Mouse (Mus musculus): ENCODE measurements around the gene Ilf2. TPM values are rescaled to one million over a fixed set of nuclear protein-coding genes. Genes with fewer than 3 reads are reported as not detected.

Gene Ilf2
- polyA plus RNA-seq, 1 experiment, result 5.9 TPM

- no peak for TF ChIP-seq CTCF (IDR thresholded peaks at IDR 0.05; ENCODE audit: extremely low read depth, insufficient read length, insufficient replicate concordance, low read depth, low read length)
- TF ChIP-seq POLR2A (IDR thresholded peaks at IDR 0.05; ENCODE audit: low read depth, low read length), result no peak
- Histone ChIP-seq H3K27me3 (ENCODE audit: control insufficient read depth, insufficient read depth, low read length) (peaks cover 18% of the 10 kb centered on the region), H3K27ac (ENCODE audit: insufficient read depth, low read depth, low read length) (no peak overlapping the region), H3K36me3 (ENCODE audit: control insufficient read depth, insufficient read depth, low read length) (no peaks in the 10 kb centered on the region), H3K4me1 (ENCODE audit: control insufficient read depth, insufficient read depth, insufficient read length, low read length) (no peaks in the 10 kb centered on the region), H3K4me3 (ENCODE audit: low read depth, low read length) (no peak overlapping the region)
- WGBS, result 98% methylated on average over 10 of the region's 10 CpGs
These were observed 8.2 kb upstream of the Ilf2 start for GRCm38 (mm10) chr3:90467618-90468300.

GRCm38 (mm10) chr3:90472213-90472612, 3.7 kb upstream of the Ilf2 start:
- TF ChIP-seq POLR2A (IDR thresholded peaks at IDR 0.05; ENCODE audit: low read depth, low read length), result no peak
- no peak for TF ChIP-seq CTCF (IDR thresholded peaks at IDR 0.05; ENCODE audit: extremely low read depth, insufficient read length, insufficient replicate concordance, low read depth, low read length)
- 3% methylated on average over 3 of the region's 3 CpGs for WGBS
- Histone ChIP-seq H3K36me3 (ENCODE audit: control insufficient read depth, insufficient read depth, low read length) (no peaks in the 10 kb centered on the region), H3K27me3 (ENCODE audit: control insufficient read depth, insufficient read depth, low read length) (no peaks in the 10 kb centered on the region), H3K27ac (ENCODE audit: insufficient read depth, low read depth, low read length) (no peak overlapping the region), H3K4me3 (ENCODE audit: low read depth, low read length) (no peak overlapping the region), H3K4me1 (ENCODE audit: control insufficient read depth, insufficient read depth, insufficient read length, low read length) (peaks cover 2% of the 10 kb centered on the region)

GRCm38 (mm10) chr3:90475151-90475830, 635 bp upstream of the Ilf2 start:
- peaks cover 2% of the 10 kb centered on the region for H3K4me1 ChIP-seq (ENCODE audit: control insufficient read depth, insufficient read depth, insufficient read length, low read length)
- WGBS, result 20% methylated on average over 16 of the region's 16 CpGs
- TF ChIP-seq CTCF (IDR thresholded peaks at IDR 0.05; ENCODE audit: extremely low read depth, insufficient read length, insufficient replicate concordance, low read depth, low read length) (no peak), POLR2A (IDR thresholded peaks at IDR 0.05; ENCODE audit: low read depth, low read length) (no peak)
- no peaks in the 10 kb centered on the region for H3K36me3 ChIP-seq (ENCODE audit: control insufficient read depth, insufficient read depth, low read length)
- no peaks in the 10 kb centered on the region for H3K27me3 ChIP-seq (ENCODE audit: control insufficient read depth, insufficient read depth, low read length)
- no peak overlapping the region for H3K27ac ChIP-seq (ENCODE audit: insufficient read depth, low read depth, low read length)
- no peak overlapping the region for H3K4me3 ChIP-seq (ENCODE audit: low read depth, low read length)

GRCm38 (mm10) chr3:90486998-90487397, 11.1 kb downstream of the Ilf2 start:
- no peak overlapping the region for H3K4me3 ChIP-seq (ENCODE audit: low read depth, low read length)
- H3K27me3 ChIP-seq (ENCODE audit: control insufficient read depth, insufficient read depth, low read length), result no peaks in the 10 kb centered on the region
- no peak for TF ChIP-seq CTCF (IDR thresholded peaks at IDR 0.05; ENCODE audit: extremely low read depth, insufficient read length, insufficient replicate concordance, low read depth, low read length)
- no peaks in the 10 kb centered on the region for H3K4me1 ChIP-seq (ENCODE audit: control insufficient read depth, insufficient read depth, insufficient read length, low read length)
- WGBS, result 42% methylated on average over 5 of the region's 5 CpGs
- peaks cover 48% of the 10 kb centered on the region for H3K36me3 ChIP-seq (ENCODE audit: control insufficient read depth, insufficient read depth, low read length)
- no peak overlapping the region for H3K27ac ChIP-seq (ENCODE audit: insufficient read depth, low read depth, low read length)

GRCm38 (mm10) chr3:90488576-90488975, 12.7 kb downstream of the Ilf2 start:
- Histone ChIP-seq H3K36me3 (ENCODE audit: control insufficient read depth, insufficient read depth, low read length) (peaks cover 36% of the 10 kb centered on the region), H3K27me3 (ENCODE audit: control insufficient read depth, insufficient read depth, low read length) (no peaks in the 10 kb centered on the region), H3K4me3 (ENCODE audit: low read depth, low read length) (no peak overlapping the region), H3K27ac (ENCODE audit: insufficient read depth, low read depth, low read length) (no peak overlapping the region), H3K4me1 (ENCODE audit: control insufficient read depth, insufficient read depth, insufficient read length, low read length) (no peaks in the 10 kb centered on the region)
- 80% methylated on average over 6 of the region's 6 CpGs for WGBS
- TF ChIP-seq POLR2A (IDR thresholded peaks at IDR 0.05; ENCODE audit: low read depth, low read length) (no peak), CTCF (IDR thresholded peaks at IDR 0.05; ENCODE audit: extremely low read depth, insufficient read length, insufficient replicate concordance, low read depth, low read length) (no peak)

- no peaks in the 10 kb centered on the region for H3K4me1 ChIP-seq (ENCODE audit: control insufficient read depth, insufficient read depth, insufficient read length, low read length)
- TF ChIP-seq CTCF (IDR thresholded peaks at IDR 0.05; ENCODE audit: extremely low read depth, insufficient read length, insufficient replicate concordance, low read depth, low read length), result peak; percentile 88
- TF ChIP-seq POLR2A (IDR thresholded peaks at IDR 0.05; ENCODE audit: low read depth, low read length), result no peak; the same call in 1 of the 2 replicates
- under 1% methylated on average over 37 of the region's 37 CpGs for WGBS
These were observed 14.8 kb downstream of the Ilf2 start, which contains the start of gene Snapin for GRCm38 (mm10) chr3:90490696-90491256. Gene Snapin, minus strand, starts transcription at chr3:90491033.

GRCm38 (mm10) chr3:90491350-90491749, 15.4 kb downstream of the Ilf2 start:
- H3K4me3 ChIP-seq (ENCODE audit: low read depth, low read length), result no peak overlapping the region
- no peaks in the 10 kb centered on the region for H3K27me3 ChIP-seq (ENCODE audit: control insufficient read depth, insufficient read depth, low read length)
- H3K36me3 ChIP-seq (ENCODE audit: control insufficient read depth, insufficient read depth, low read length), result peaks cover 20% of the 10 kb centered on the region
- no peaks in the 10 kb centered on the region for H3K4me1 ChIP-seq (ENCODE audit: control insufficient read depth, insufficient read depth, insufficient read length, low read length)
- no peak overlapping the region for H3K27ac ChIP-seq (ENCODE audit: insufficient read depth, low read depth, low read length)
- 22% methylated on average over 2 of the region's 2 CpGs for WGBS
- TF ChIP-seq CTCF (IDR thresholded peaks at IDR 0.05; ENCODE audit: extremely low read depth, insufficient read length, insufficient replicate concordance, low read depth, low read length) (no peak), POLR2A (IDR thresholded peaks at IDR 0.05; ENCODE audit: low read depth, low read length) (no peak)

More at GRCm38 (mm10) chr3:90490696-90491256, 14.8 kb downstream of the Ilf2 start, which contains the start of gene Snapin:
- Histone ChIP-seq H3K4me3 (ENCODE audit: low read depth, low read length) (peak within 1 kb of the TSS; percentile 85), H3K36me3 (ENCODE audit: control insufficient read depth, insufficient read depth, low read length) (peaks cover 23% of the 10 kb centered on the region), H3K27ac (ENCODE audit: insufficient read depth, low read depth, low read length) (peak within 1 kb of the TSS; percentile 35; the same call in 1 of the 2 replicates), H3K27me3 (ENCODE audit: control insufficient read depth, insufficient read depth, low read length) (no peaks in the 10 kb centered on the region)
